In the genomic region with DNA sequence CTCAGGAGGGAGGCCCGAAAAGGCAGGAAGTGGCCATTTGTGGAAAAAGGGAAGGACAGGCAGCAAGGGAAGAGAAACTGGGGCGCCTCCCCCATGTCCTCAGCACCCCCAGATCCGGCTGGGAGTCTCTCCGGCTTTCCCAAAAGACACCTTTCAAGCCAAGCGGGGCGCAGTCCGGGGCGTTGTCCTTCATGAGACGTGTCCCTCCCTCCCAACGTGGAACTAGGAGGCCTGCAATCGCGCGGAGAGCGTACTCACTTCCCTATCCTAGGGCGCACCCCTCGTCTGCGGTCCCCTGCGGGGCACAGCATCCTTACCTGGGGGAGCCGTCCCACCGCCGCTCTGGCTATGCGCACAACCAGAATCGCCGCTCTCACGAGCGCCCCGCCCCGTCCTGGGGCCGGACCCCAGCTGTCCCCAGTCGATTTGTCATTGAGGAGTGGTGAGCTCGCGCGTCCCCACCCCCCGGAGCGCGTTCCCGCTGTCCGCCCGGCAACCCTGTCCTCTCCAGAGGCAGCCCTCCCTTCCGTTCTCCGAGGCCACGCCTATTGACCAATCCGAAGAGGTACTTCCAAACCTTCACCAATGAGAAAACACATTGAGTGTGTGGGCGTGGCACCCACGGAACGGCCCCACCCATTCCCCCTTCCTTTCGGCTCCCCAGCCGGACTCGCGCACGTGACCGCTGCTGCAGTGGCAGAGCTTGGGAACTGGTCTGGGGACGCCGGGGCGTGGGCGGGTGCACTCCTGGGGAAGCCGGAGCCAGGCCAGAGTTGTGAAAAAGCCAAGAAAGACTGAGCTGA, we compare ENCODE assay signal across 8 mouse cellular contexts. TPM values are rescaled to one million over a fixed set of nuclear protein-coding genes. Genes with fewer than 3 reads are reported as not detected.
DNase-seq lines count a peak whose midpoint lies in the region; ATAC-seq and TF ChIP-seq lines count a peak whose summit lies in the region.

A gene (minus strand): TSS at position 535 of the 803 bp plus-strand sequence.

- no peak for TF ChIP-seq CTCF in lung, postnatal 0 days (IDR thresholded peaks at IDR 0.05)

- H3K4me1 ChIP-seq in hindbrain, embryonic 10.5 days (replicated peaks): peaks cover 38% of the 10 kb centered on the region
- peaks cover 20% of the 10 kb centered on the region for H3K4me1 ChIP-seq in lung, postnatal 0 days (ENCODE audit: insufficient read depth, low read depth, low read length)

- TF ChIP-seq EP300 in lung, postnatal 0 days (IDR thresholded peaks at IDR 0.05): no peak

- no peaks in the 10 kb centered on the region for H3K9me3 ChIP-seq in hindbrain, embryonic 10.5 days
- no peaks in the 10 kb centered on the region for H3K9me3 ChIP-seq in lung, postnatal 0 days (ENCODE audit: low read length)

- DNase-seq in MN1 (ENCODE audit: low spot score): peak; percentile 97
- peak; percentile 98 for DNase-seq in cerebellum, adult 9-10 months
- DNase-seq in hindbrain, embryonic 10.5 days (ENCODE audit: low spot score): peak; percentile 95
- DNase-seq in layer of hippocampus, adult 9-11 months: peak; percentile 99
- peak; percentile 100 for DNase-seq in lung, postnatal 0 days (ENCODE audit: low spot score)
- peak; percentile 89 for DNase-seq in ovary, postnatal 14 days (ENCODE audit: low spot score)
- DNase-seq in thymus, postnatal 14 days: peak; percentile 95

- peak within 1 kb of the TSS; percentile 90 for H3K27ac ChIP-seq in hindbrain, embryonic 10.5 days
- H3K27ac ChIP-seq in lung, postnatal 0 days (ENCODE audit: low read length): peak within 1 kb of the TSS; percentile 95

- WGBS in hindbrain, embryonic 10.5 days: under 1% methylated on average over 57 of the region's 57 CpGs
- 2% methylated on average over 56 of the region's 57 CpGs for WGBS in lung, postnatal 0 days

- peak within 1 kb of the TSS; percentile 70 for H3K4me2 ChIP-seq in lung, postnatal 0 days (replicated peaks; ENCODE audit: low read depth, low read length)

- peak within 1 kb of the TSS; percentile 80 for H3K4me3 ChIP-seq in hindbrain, embryonic 10.5 days
- H3K4me3 ChIP-seq in lung, postnatal 0 days (ENCODE audit: low read depth, low read length): peak within 1 kb of the TSS; percentile 91

- ATAC-seq in frontal cortex, adult (ENCODE audit: low TSS enrichment): peak; percentile 93
- ATAC-seq in lung, postnatal 0 days: peak; percentile 97

- H3K27me3 ChIP-seq in hindbrain, embryonic 10.5 days (ENCODE audit: insufficient read depth, poor library complexity, severe bottlenecking): peaks cover 20% of the 10 kb centered on the region
- H3K27me3 ChIP-seq in lung, postnatal 0 days (replicated peaks; ENCODE audit: insufficient read depth, low read length): no peaks in the 10 kb centered on the region

- H3K36me3 ChIP-seq in hindbrain, embryonic 10.5 days: peaks cover 8% of the 10 kb centered on the region; the same call in 1 of the 2 replicates
- no peaks in the 10 kb centered on the region for H3K36me3 ChIP-seq in lung, postnatal 0 days (ENCODE audit: insufficient read depth, low read length)

- H3K9ac ChIP-seq in lung, postnatal 0 days (replicated peaks; ENCODE audit: low read depth): peak within 1 kb of the TSS; percentile 75

RNA-seq across cellular contexts. Expression of the gene that starts here (rescaled TPM):
- 96.8 and 103 TPM in 2 replicates for polyA plus RNA-seq in hindbrain, embryonic 10.5 days (2016; fragmentation: Nextera tagmentation; extraction: Ambion mirVana)
- polyA plus RNA-seq in lung, postnatal 0 days (2015; fragmentation: Nextera tagmentation; extraction: Ambion mirVana): 151 and 177 TPM in 2 replicates

Comparison
In these comparisons a context has a peak if more than half of its experiments do, and no peak if none do; other contexts are left out.
1. Peak in every context shown above with its lines: DNase-seq, ATAC-seq, H3K4me3 ChIP-seq and H3K27ac ChIP-seq.